Comparison of ENCODE assay signal across 8 mouse cellular contexts in genomic region chr6:49208297-49208930, GRCm38 (mm10). TPM values are rescaled to one million over a fixed set of nuclear protein-coding genes. Genes with fewer than 3 reads are reported as not detected.
DNase-seq lines count a peak whose midpoint lies in the region; ATAC-seq and TF ChIP-seq lines count a peak whose summit lies in the region.

No protein-coding gene starts in this region.

- H3K36me3 ChIP-seq in lung, embryonic 14.5 days (ENCODE audit: insufficient read depth), result peaks cover 34% of the 10 kb centered on the region
- peaks cover 40% of the 10 kb centered on the region; the same call in 1 of the 2 replicates for H3K36me3 ChIP-seq in embryonic facial prominence, embryonic 14.5 days (ENCODE audit: control insufficient read depth, insufficient read depth, low read length)
- H3K36me3 ChIP-seq in intestine, postnatal 0 days (ENCODE audit: control insufficient read depth, insufficient read depth), result peaks cover 14% of the 10 kb centered on the region
- H3K36me3 ChIP-seq in stomach, embryonic 15.5 days, result peaks cover 8% of the 10 kb centered on the region; the same call in 1 of the 2 replicates

- peak overlapping the region; percentile 40 for H3K4me2 ChIP-seq in lung, embryonic 14.5 days
- 0 out of 2 replicates have a peak overlapping the region, but pooled peaks have one; percentile 3 for H3K4me2 ChIP-seq in embryonic facial prominence, embryonic 14.5 days (ENCODE audit: low read depth, low read length)
- peak overlapping the region; percentile 13; the same call in 1 of the 2 replicates for H3K4me2 ChIP-seq in intestine, postnatal 0 days (replicated peaks; ENCODE audit: low read depth)
- peak overlapping the region; percentile 1; the same call in 1 of the 2 replicates for H3K4me2 ChIP-seq in stomach, embryonic 15.5 days

- H3K9ac ChIP-seq in lung, embryonic 14.5 days, result no peak overlapping the region
- no peak overlapping the region for H3K9ac ChIP-seq in embryonic facial prominence, embryonic 14.5 days (ENCODE audit: low read depth, low read length)
- no peak overlapping the region for H3K9ac ChIP-seq in intestine, postnatal 0 days (ENCODE audit: low read depth, low read length)
- no peak overlapping the region for H3K9ac ChIP-seq in stomach, embryonic 15.5 days

- no peaks in the 10 kb centered on the region for H3K27me3 ChIP-seq in lung, embryonic 14.5 days (ENCODE audit: insufficient read depth, low read length)
- H3K27me3 ChIP-seq in embryonic facial prominence, embryonic 14.5 days (replicated peaks; ENCODE audit: control insufficient read depth, insufficient read depth, low read length), result no peaks in the 10 kb centered on the region
- no peaks in the 10 kb centered on the region for H3K27me3 ChIP-seq in intestine, postnatal 0 days (replicated peaks; ENCODE audit: control insufficient read depth, insufficient read depth, low read length)
- no peaks in the 10 kb centered on the region for H3K27me3 ChIP-seq in stomach, embryonic 15.5 days (replicated peaks)

- 41% methylated on average over 8 of the region's 8 CpGs for WGBS in lung, embryonic 14.5 days
- WGBS in embryonic facial prominence, embryonic 14.5 days, result 75% methylated on average over 8 of the region's 8 CpGs
- WGBS in intestine, postnatal 0 days, result 37% methylated on average over 8 of the region's 8 CpGs
- WGBS in stomach, embryonic 15.5 days, result 34% methylated on average over 8 of the region's 8 CpGs

- peak; percentile 55 for DNase-seq in lung, embryonic 14.5 days
- no peak for DNase-seq in lung, adult 18-20 months
- no peak for DNase-seq in embryonic facial prominence, embryonic 14.5 days (ENCODE audit: low spot score)
- DNase-seq in cerebellum, adult 11 months, result no peak
- DNase-seq in left cerebral cortex, adult 18-20 months (ENCODE audit: low spot score in 2 of 2), result no peak
- no peak for DNase-seq in ovary, adult 18-20 months (ENCODE audit: low spot score)

- peak; percentile 49; the same call in 1 of the 2 replicates for TF ChIP-seq CTCF in lung, embryonic 14.5 days (IDR thresholded peaks at IDR 0.05; ENCODE audit: low read depth)
- TF ChIP-seq CTCF in intestine, postnatal 0 days (IDR thresholded peaks at IDR 0.05; ENCODE audit: low read depth), result peak; percentile 69

- no peaks in the 10 kb centered on the region for H3K9me3 ChIP-seq in lung, embryonic 14.5 days (ENCODE audit: low read depth, low read length)
- H3K9me3 ChIP-seq in embryonic facial prominence, embryonic 14.5 days (ENCODE audit: control insufficient read depth, low read length), result no peaks in the 10 kb centered on the region
- H3K9me3 ChIP-seq in intestine, postnatal 0 days (ENCODE audit: control insufficient read depth), result no peaks in the 10 kb centered on the region
- H3K9me3 ChIP-seq in stomach, embryonic 15.5 days, result no peaks in the 10 kb centered on the region

- H3K27ac ChIP-seq in lung, embryonic 14.5 days (ENCODE audit: low read depth), result peak overlapping the region; percentile 71; the same call in 1 of the 2 replicates
- H3K27ac ChIP-seq in embryonic facial prominence, embryonic 14.5 days (replicated peaks; ENCODE audit: low read depth, low read length), result no peak overlapping the region
- H3K27ac ChIP-seq in intestine, postnatal 0 days (ENCODE audit: low read depth, low read length), result 0 out of 2 replicates have a peak overlapping the region, but pooled peaks have one; percentile 2
- peak overlapping the region; percentile 60; the same call in 1 of the 2 replicates for H3K27ac ChIP-seq in stomach, embryonic 15.5 days

- H3K4me1 ChIP-seq in lung, embryonic 14.5 days (ENCODE audit: insufficient read depth), result peaks cover 11% of the 10 kb centered on the region; the same call in 1 of the 2 replicates
- peaks cover 38% of the 10 kb centered on the region for H3K4me1 ChIP-seq in embryonic facial prominence, embryonic 14.5 days (ENCODE audit: control insufficient read depth, insufficient read depth, low read length)
- 0 out of 2 replicates have a peak, but pooled peaks cover 7% of the 10 kb centered on the region for H3K4me1 ChIP-seq in intestine, postnatal 0 days (replicated peaks; ENCODE audit: control insufficient read depth, insufficient read depth, low read length)
- peaks cover 34% of the 10 kb centered on the region for H3K4me1 ChIP-seq in stomach, embryonic 15.5 days

- no peak for ATAC-seq in lung, embryonic 14.5 days (ENCODE audit: insufficient read depth)
- ATAC-seq in embryonic facial prominence, embryonic 14.5 days (ENCODE audit: low read depth), result no peak
- no peak for ATAC-seq in intestine, postnatal 0 days
- no peak for ATAC-seq in stomach, embryonic 15.5 days (ENCODE audit: insufficient read depth, low FRiP score, low read depth)

- H3K4me3 ChIP-seq in lung, embryonic 14.5 days (ENCODE audit: low read depth, low read length), result peak overlapping the region; percentile 15
- H3K4me3 ChIP-seq in embryonic facial prominence, embryonic 14.5 days (ENCODE audit: low read depth, low read length), result no peak overlapping the region
- no peak overlapping the region for H3K4me3 ChIP-seq in intestine, postnatal 0 days (ENCODE audit: low read depth, low read length)
- no peak overlapping the region for H3K4me3 ChIP-seq in stomach, embryonic 15.5 days (replicated peaks)

RNA-seq across cellular contexts. Expression of gene Igf2bp3, which starts 6.3 kb away (rescaled TPM):
- 62.4 and 67.5 TPM in 2 replicates for polyA plus RNA-seq in lung, embryonic 14.5 days (2014; fragmentation: Nextera tagmentation; extraction: Ambion mirVana)
- 49.4 and 61.6 TPM in 2 replicates for polyA plus RNA-seq in embryonic facial prominence, embryonic 14.5 days (2014; fragmentation: Nextera tagmentation; extraction: Ambion mirVana)
- polyA plus RNA-seq in intestine, postnatal 0 days (2015; fragmentation: Nextera tagmentation; extraction: Ambion mirVana), result 54.7 and 56.3 TPM in 2 replicates
- polyA plus RNA-seq in stomach, embryonic 15.5 days (2015; fragmentation: Nextera tagmentation; extraction: Ambion mirVana), result 64.3 and 72.4 TPM in 2 replicates
- not detected for total RNA-seq in left cerebral cortex, adult 18-20 months (2021)

RNA-seq across cellular contexts. Expression of gene Tra2a, which starts 55.4 kb away (rescaled TPM):
- polyA plus RNA-seq in lung, embryonic 14.5 days (2014; fragmentation: Nextera tagmentation; extraction: Ambion mirVana), result 47.8 and 51.6 TPM in 2 replicates
- 39.6 and 40.6 TPM in 2 replicates for polyA plus RNA-seq in embryonic facial prominence, embryonic 14.5 days (2014; fragmentation: Nextera tagmentation; extraction: Ambion mirVana)
- 30.2 and 30.5 TPM in 2 replicates for polyA plus RNA-seq in intestine, postnatal 0 days (2015; fragmentation: Nextera tagmentation; extraction: Ambion mirVana)
- 92.7 and 95.4 TPM in 2 replicates for polyA plus RNA-seq in stomach, embryonic 15.5 days (2015; fragmentation: Nextera tagmentation; extraction: Ambion mirVana)
- 10 to 100 TPM; 80.5 to 84.7 TPM for total RNA-seq in left cerebral cortex, adult 18-20 months (2021)
